Mouse (Mus musculus) MEL (cell line): ENCODE data around the gene Dgka. TPM values are rescaled to one million over a fixed set of nuclear protein-coding genes. Genes with fewer than 3 reads are reported as not detected.

Experiments used
- DNase-seq: peaks from one replicate; pipeline ENCODE4 v3.0.0; 2011; ENCODE audit warnings: low read depth, low spot score
- H3K27ac ChIP-seq: 2 replicates; pipeline ENCODE4 v1.5.1; 2012; ENCODE audit warnings: low read depth, mild to moderate bottlenecking, control low read depth, low read length, moderate library complexity; ENCODE audit not compliant: control insufficient read depth
- H3K27me3 ChIP-seq, 2 experiments: fragments of 150-350 bp in 1 of 2; sonication (generic) in 1 of 2; 2 replicates each; pipeline ENCODE4 v1.6.1; 2012; ENCODE audit warnings: low read length in 2 of 2, mild to moderate bottlenecking in 2 of 2, improper control_type of control experiment in 1 of 2, moderate library complexity in 1 of 2; ENCODE audit not compliant: insufficient read depth in 2 of 2, control insufficient read depth in 1 of 2
- H3K36me3 ChIP-seq, 2 experiments: 2 replicates each; pipeline ENCODE4 v1.6.1; 2012 to 2014; ENCODE audit warnings: low read length in 2 of 2, improper control_type of control experiment in 1 of 2, inconsistent platforms in 1 of 2, mild to moderate bottlenecking in 1 of 2; ENCODE audit not compliant: insufficient read depth in 2 of 2, control insufficient read depth in 1 of 2
- H3K4me1 ChIP-seq, 2 experiments: fragments of 150-350 bp in 1 of 2; sonication (generic) in 1 of 2; 2 replicates each; pipeline ENCODE4 v1.6.1; 2012; ENCODE audit warnings: low read length in 2 of 2, improper control_type of control experiment in 1 of 2, mild to moderate bottlenecking in 1 of 2; ENCODE audit not compliant: insufficient read depth in 2 of 2, control insufficient read depth in 1 of 2
- H3K4me3 ChIP-seq, 2 experiments: fragments of 150-350 bp in 1 of 2; sonication (generic) in 1 of 2; 2 replicates each; pipeline ENCODE4 v1.5.1; 2012; ENCODE audit warnings: low read depth in 2 of 2, low read length in 2 of 2, mild to moderate bottlenecking in 2 of 2, moderate library complexity in 2 of 2, control low read depth in 1 of 2, improper control_type of control experiment in 1 of 2; ENCODE audit not compliant: control insufficient read depth in 1 of 2, insufficient read depth in 1 of 2
- H3K79me2 ChIP-seq: 2 replicates; pipeline ENCODE4 v1.6.1; 2012; ENCODE audit warnings: mild to moderate bottlenecking, low read length, moderate library complexity; ENCODE audit not compliant: control insufficient read depth, poor library complexity, insufficient read depth
- H3K9ac ChIP-seq: 2 replicates; pipeline ENCODE4 v1.6.1; 2012; ENCODE audit warnings: low read depth, mild to moderate bottlenecking, control low read depth, low read length, moderate library complexity; ENCODE audit not compliant: control insufficient read depth, poor library complexity, severe bottlenecking
- H3K9me3 ChIP-seq: fragments of 150-350 bp; sonication (generic); replicated peaks from 2 replicates; pipeline ENCODE4 v1.6.1; 2012; ENCODE audit warnings: mild to moderate bottlenecking, low read length, improper control_type of control experiment, moderate library complexity; ENCODE audit not compliant: insufficient read depth
- CHD1 ChIP-seq: IDR thresholded peaks from 2 replicates; pipeline ENCODE4 v1.6.1; 2012; ENCODE audit warnings: low read depth, mild to moderate bottlenecking, inconsistent platforms, low read length, improper control_type of control experiment
- CHD2 ChIP-seq: IDR thresholded peaks from 2 replicates; pipeline ENCODE4 v1.6.1; 2011; ENCODE audit warnings: low read length, improper control_type of control experiment
- E2F4 ChIP-seq: IDR thresholded peaks from 2 replicates; pipeline ENCODE4 v1.6.1; 2011; ENCODE audit warnings: low read depth, low read length, improper control_type of control experiment, borderline replicate concordance
- GABPA ChIP-seq: IDR thresholded peaks from 2 replicates; pipeline ENCODE4 v1.6.1; 2012; ENCODE audit warnings: low read depth, mild to moderate bottlenecking, inconsistent platforms, low read length, improper control_type of control experiment, moderate library complexity
- GATA1 ChIP-seq: IDR thresholded peaks from 2 replicates; pipeline ENCODE4 v1.6.1; 2011; ENCODE audit warnings: low read depth, low read length, improper control_type of control experiment
- HCFC1 ChIP-seq: IDR thresholded peaks from 2 replicates; pipeline ENCODE4 v1.6.1; 2012; ENCODE audit warnings: low read depth, mild to moderate bottlenecking, inconsistent platforms, low read length, improper control_type of control experiment, moderate library complexity
- JUND ChIP-seq: IDR thresholded peaks from 2 replicates; pipeline ENCODE4 v1.6.1; 2011; ENCODE audit warnings: low read depth, mild to moderate bottlenecking, improper control_type of control experiment, low read length
- MAFK ChIP-seq: IDR thresholded peaks from 2 replicates; pipeline ENCODE4 v1.6.1; 2011; ENCODE audit warnings: low read depth, mild to moderate bottlenecking, low read length, improper control_type of control experiment, borderline replicate concordance
- MAX ChIP-seq: IDR thresholded peaks from 2 replicates; pipeline ENCODE4 v1.6.1; 2011; ENCODE audit warnings: low read length, improper control_type of control experiment
- MXI1 ChIP-seq: IDR thresholded peaks from 2 replicates; pipeline ENCODE4 v1.6.1; 2011; ENCODE audit warnings: mild to moderate bottlenecking, low read depth, low read length, improper control_type of control experiment
- MYC ChIP-seq: IDR thresholded peaks from 2 replicates; pipeline ENCODE4 v1.6.1; 2011; ENCODE audit warnings: low read depth, mild to moderate bottlenecking, low read length, improper control_type of control experiment, moderate library complexity
- NELFE ChIP-seq: IDR thresholded peaks from 2 replicates; pipeline ENCODE4 v1.6.1; 2011; ENCODE audit warnings: low read depth, low read length, improper control_type of control experiment
- NRF1 ChIP-seq: IDR thresholded peaks from 2 replicates; pipeline ENCODE4 v1.6.1; 2014; ENCODE audit warnings: low read depth, mild to moderate bottlenecking, inconsistent platforms, low read length, improper control_type of control experiment, moderate library complexity; ENCODE audit not compliant: poor library complexity, insufficient read depth, severe bottlenecking
- POLR2A ChIP-seq, 2 experiments: IDR thresholded peaks; 2 replicates each; pipeline ENCODE4 v1.6.1; 2011 to 2012; ENCODE audit warnings: low read length in 2 of 2, mild to moderate bottlenecking in 2 of 2, control low read depth in 1 of 2, improper control_type of control experiment in 1 of 2, low read depth in 1 of 2, moderate library complexity in 1 of 2; ENCODE audit not compliant: control insufficient read depth in 1 of 2, insufficient read depth in 1 of 2, poor library complexity in 1 of 2
- POLR2AphosphoS2 ChIP-seq: IDR thresholded peaks from 2 replicates; pipeline ENCODE4 v1.6.1; 2011; ENCODE audit warnings: low read length, improper control_type of control experiment
- POLR2AphosphoS5 ChIP-seq: IDR thresholded peaks from 2 replicates; pipeline ENCODE4 v1.6.1; 2012; ENCODE audit warnings: low read depth, borderline replicate concordance, mild to moderate bottlenecking, inconsistent platforms, low read length, moderate library complexity, mixed read lengths
- RAD21 ChIP-seq: IDR thresholded peaks from 2 replicates; pipeline ENCODE4 v1.6.1; 2011; ENCODE audit warnings: mild to moderate bottlenecking, low read depth, low read length, improper control_type of control experiment
- USF1 ChIP-seq: IDR thresholded peaks from 2 replicates; pipeline ENCODE4 v1.6.1; 2014; ENCODE audit warnings: low read depth, mild to moderate bottlenecking, inconsistent platforms, low read length, improper control_type of control experiment, moderate library complexity
- ZC3H11A ChIP-seq: IDR thresholded peaks from 2 replicates; pipeline ENCODE4 v1.6.1; 2012; ENCODE audit warnings: low read depth, mild to moderate bottlenecking, inconsistent platforms, low read length, improper control_type of control experiment
- ZKSCAN1 ChIP-seq: IDR thresholded peaks from 2 replicates; pipeline ENCODE4 v1.6.1; 2012; ENCODE audit warnings: low read depth, mild to moderate bottlenecking, inconsistent platforms, low read length, improper control_type of control experiment, moderate library complexity
- ZMIZ1 ChIP-seq: IDR thresholded peaks from 2 replicates; pipeline ENCODE4 v1.6.1; 2012; ENCODE audit warnings: low read depth, mild to moderate bottlenecking, inconsistent platforms, low read length, improper control_type of control experiment, moderate library complexity
- ZNF384 ChIP-seq: IDR thresholded peaks from 2 replicates; pipeline ENCODE4 v1.6.1; 2012; ENCODE audit warnings: low read depth, mild to moderate bottlenecking, inconsistent platforms, low read length, improper control_type of control experiment
- polyA plus RNA-seq, 2 experiments: library from polyadenylated mRNA; stranded (reverse) in 1 of 2; unstranded in 1 of 2; fragments of >175 nt in 1 of 2; fragments of >200 nt in 1 of 2; gene quantifications; 2 replicates each; pipeline versions ENCODE4 v1.2.1 to v1.2.4; 2012; ENCODE audit warnings: low replicate concordance in 2 of 2, low read depth in 1 of 2; ENCODE audit not compliant: insufficient read length in 2 of 2, insufficient read depth in 1 of 2, missing spikeins in 1 of 2
- total RNA-seq: library from RNA; depleted of rRNA; stranded (reverse); fragments of 300-350 nt; gene quantifications from 2 replicates; pipeline ENCODE4 v1.2.3, GENCODE M21; 2012

Dgka gene
- total and polyA plus RNA-seq, 3 experiments, result 0.69 to 3.5 TPM; not detected in 1

GRCm38 (mm10) chr10:128745946-128746613 lies 1.4 kb upstream of the Dgka start:
- no peak for DNase-seq
- Histone ChIP-seq H3K9ac (no peak overlapping the region), H3K79me2 (peaks cover 31% of the 10 kb centered on the region), H3K4me3 (no peak overlapping the region), H3K36me3 (peaks cover 0 to 26% of the 10 kb centered on the region in 2 experiments; a peak in 2 of 4 replicates), H3K27me3 (no peaks in the 10 kb centered on the region)
- TF ChIP-seq ZNF384 (no peak), POLR2A (IDR thresholded peaks at IDR 0.05; ENCODE audit: control insufficient read depth in 1 of 2, insufficient read depth in 1 of 2, low read depth in 1 of 2, low read length in 2 of 2, poor library complexity in 1 of 2) (no peak), ZMIZ1 (no peak), ZKSCAN1 (no peak), JUND (no peak), MXI1 (no peak), USF1 (no peak), GABPA (no peak), CHD2 (no peak), MAFK (no peak), NRF1 (no peak), RAD21 (no peak), HCFC1 (no peak), E2F4 (no peak), ZC3H11A (no peak), MYC (no peak), MAX (no peak), GATA1 (no peak), POLR2AphosphoS2 (no peak), CHD1 (no peak)
- TF ChIP-seq, all 39 proteins: peak for 0
- H3K4me1 ChIP-seq, result peaks cover under 1 to 27% of the 10 kb centered on the region in 2 experiments
- H3K9me3 ChIP-seq, result no peaks in the 10 kb centered on the region
- H3K27ac ChIP-seq, result no peak overlapping the region

- peak overlapping the region; percentile 73 to 81 for H3K4me3 ChIP-seq
- H3K9me3 ChIP-seq, result no peaks in the 10 kb centered on the region
- TF ChIP-seq POLR2AphosphoS5 (no peak), ZNF384 (no peak), NELFE (no peak), ZC3H11A (no peak)
- no peak for DNase-seq
- H3K36me3 ChIP-seq, result peaks cover 0 to 12% of the 10 kb centered on the region in 2 experiments; a peak in 2 of 4 replicates
- H3K79me2 ChIP-seq, result peaks cover 15% of the 10 kb centered on the region
- H3K27me3 ChIP-seq, result no peaks in the 10 kb centered on the region
- peak overlapping the region; percentile 74 for H3K9ac ChIP-seq
- H3K27ac ChIP-seq, result 0 out of 2 replicates have a peak overlapping the region, but pooled peaks have one; percentile 25
- H3K4me1 ChIP-seq, result peaks cover 0 to 21% of the 10 kb centered on the region in 2 experiments
Measured at GRCm38 (mm10) chr10:128744211-128744610, 444 bp downstream of the Dgka start.
